ENCODE assay signal across 8 mouse cellular contexts in genomic region chr8:22411282-22411702, GRCm38 (mm10). TPM values are rescaled to one million over a fixed set of nuclear protein-coding genes. Genes with fewer than 3 reads are reported as not detected.
DNase-seq lines count a peak whose midpoint lies in the region; ATAC-seq and TF ChIP-seq lines count a peak whose summit lies in the region.

TSS of gene Mrps31 (plus strand) at chr8:22411361.

- no peak for TF ChIP-seq CTCF in liver, adult 2 months (IDR thresholded peaks at IDR 0.05; ENCODE audit: low read depth, low read length)

- no peak for TF ChIP-seq POLR2A in liver, adult 2 months (IDR thresholded peaks at IDR 0.05; ENCODE audit: extremely low read depth, insufficient read depth, low read length)
- peak; percentile 81 for TF ChIP-seq POLR2A in myocyte (IDR thresholded peaks at IDR 0.05; ENCODE audit: insufficient read length, low read depth)

- 0 out of 2 replicates have a peak, but pooled peaks cover 2% of the 10 kb centered on the region for H3K36me3 ChIP-seq in heart, embryonic 11.5 days (ENCODE audit: control insufficient read depth, insufficient read depth, low read length)
- H3K36me3 ChIP-seq in kidney, embryonic 16.5 days (ENCODE audit: insufficient read depth, low read length): peaks cover 9% of the 10 kb centered on the region; the same call in 1 of the 2 replicates
- peaks cover 4% of the 10 kb centered on the region; the same call in 1 of the 2 replicates for H3K36me3 ChIP-seq in liver, adult 2 months (ENCODE audit: control insufficient read depth, insufficient read depth, low read length)
- H3K36me3 ChIP-seq in myocyte (ENCODE audit: control insufficient read depth, insufficient read depth): peaks cover 5% of the 10 kb centered on the region
- no peaks in the 10 kb centered on the region; the same call in 1 of the 2 replicates for H3K36me3 ChIP-seq in splenic B cell, adult 2 months (ENCODE audit: control insufficient read depth, insufficient read depth, low read length, poor library complexity, severe bottlenecking)

- peak within 1 kb of the TSS; percentile 98 for H3K9ac ChIP-seq in heart, embryonic 11.5 days (ENCODE audit: low read depth, low read length)
- peak within 1 kb of the TSS; percentile 97 for H3K9ac ChIP-seq in kidney, embryonic 16.5 days (replicated peaks; ENCODE audit: low read length)
- peak within 1 kb of the TSS; percentile 92 for H3K9ac ChIP-seq in liver, adult 2 months (ENCODE audit: low read depth, low read length)

- H3K79me2 ChIP-seq in liver, adult 2 months (ENCODE audit: control insufficient read depth, insufficient read depth, low read length): peaks cover 6% of the 10 kb centered on the region; the same call in 1 of the 2 replicates
- peaks cover 26% of the 10 kb centered on the region for H3K79me2 ChIP-seq in myocyte (ENCODE audit: control insufficient read depth, insufficient read depth)

- ATAC-seq in erythroblast, adult 5-6 weeks (replicated peaks; ENCODE audit: low FRiP score, poor library complexity, severe bottlenecking): peak; percentile 90
- ATAC-seq in heart, embryonic 11.5 days (replicated peaks; ENCODE audit: insufficient number of reproducible peaks, low FRiP score, low TSS enrichment): peak; percentile 80
- peak; percentile 92; the same call in 1 of the 2 replicates for ATAC-seq in kidney, embryonic 16.5 days (ENCODE audit: low FRiP score, low TSS enrichment)

- H3K4me2 ChIP-seq in heart, embryonic 11.5 days: peak within 1 kb of the TSS; percentile 79
- H3K4me2 ChIP-seq in kidney, embryonic 16.5 days (replicated peaks; ENCODE audit: low read depth, low read length): peak within 1 kb of the TSS; percentile 92
- H3K4me2 ChIP-seq in myocyte (ENCODE audit: low read depth): peak within 1 kb of the TSS; percentile 77

- no peaks in the 10 kb centered on the region for H3K9me3 ChIP-seq in heart, embryonic 11.5 days (replicated peaks; ENCODE audit: control insufficient read depth, low read length)
- no peaks in the 10 kb centered on the region for H3K9me3 ChIP-seq in kidney, embryonic 16.5 days (ENCODE audit: low read length)

- DNase-seq in B cell, adult 2 months: peak; percentile 81 to 82
- peak; percentile 98 for DNase-seq in brain, adult 2 months (ENCODE audit: low read depth, low spot score)
- DNase-seq in liver, adult 2 months (ENCODE audit: extremely low read depth, low read depth, low spot score): peak; percentile 91
- DNase-seq in splenic B cell, adult 2 months (ENCODE audit: low read depth, low spot score): peak; percentile 86

- H3K4me3 ChIP-seq in heart, embryonic 11.5 days (ENCODE audit: low read depth, low read length): peak within 1 kb of the TSS; percentile 94
- peak within 1 kb of the TSS; percentile 97 for H3K4me3 ChIP-seq in kidney, embryonic 16.5 days (ENCODE audit: low read length)
- peak within 1 kb of the TSS; percentile 92 for H3K4me3 ChIP-seq in liver, adult 2 months (ENCODE audit: insufficient read depth, low read depth, low read length)
- peak within 1 kb of the TSS; percentile 53 for H3K4me3 ChIP-seq in myocyte

- H3K4me1 ChIP-seq in heart, embryonic 11.5 days (ENCODE audit: control insufficient read depth, insufficient read depth, low read length): peaks cover 4% of the 10 kb centered on the region; the same call in 1 of the 2 replicates
- H3K4me1 ChIP-seq in kidney, embryonic 16.5 days (ENCODE audit: insufficient read depth, low read length): peaks cover 11% of the 10 kb centered on the region
- H3K4me1 ChIP-seq in liver, adult 2 months (ENCODE audit: control insufficient read depth, insufficient read depth, low read length): peaks cover 5% of the 10 kb centered on the region; the same call in 1 of the 2 replicates

- H3ac ChIP-seq in myocyte (ENCODE audit: control insufficient read depth, insufficient read length): peak within 1 kb of the TSS; percentile 37

- WGBS in heart, embryonic 11.5 days (ENCODE audit: insufficient replicate concordance): under 1% methylated on average over 25 of the region's 25 CpGs
- WGBS in kidney, embryonic 16.5 days: 0% methylated on average over 25 of the region's 25 CpGs
- 0% methylated on average over 25 of the region's 25 CpGs for WGBS in liver, adult 2 months

- H3K27ac ChIP-seq in heart, embryonic 11.5 days (ENCODE audit: low read depth, low read length): peak within 1 kb of the TSS; percentile 81
- H3K27ac ChIP-seq in kidney, embryonic 16.5 days (ENCODE audit: low read length): peak within 1 kb of the TSS; percentile 86
- peak within 1 kb of the TSS; percentile 85 for H3K27ac ChIP-seq in liver, adult 2 months (replicated peaks; ENCODE audit: insufficient read depth, low read depth, low read length)

- no peaks in the 10 kb centered on the region for H3K27me3 ChIP-seq in heart, embryonic 11.5 days (ENCODE audit: control insufficient read depth, insufficient read depth, low read length)
- H3K27me3 ChIP-seq in kidney, embryonic 16.5 days (ENCODE audit: insufficient read depth, low read length): 0 out of 2 replicates have a peak, but pooled peaks cover 2% of the 10 kb centered on the region
- no peaks in the 10 kb centered on the region for H3K27me3 ChIP-seq in liver, adult 2 months (ENCODE audit: control insufficient read depth, insufficient read depth, low read length)
- no peaks in the 10 kb centered on the region for H3K27me3 ChIP-seq in myocyte (ENCODE audit: control insufficient read depth, insufficient read depth, insufficient read length)
- H3K27me3 ChIP-seq in splenic B cell, adult 2 months (ENCODE audit: control insufficient read depth, insufficient read depth, low read length, poor library complexity, severe bottlenecking): no peaks in the 10 kb centered on the region

TF ChIP-seq in myocyte, 11 proteins besides CTCF, POLR2A, EP300 and RAD21:
- TF ChIP-seq MYOD1 (IDR thresholded peaks at IDR 0.05; ENCODE audit: control insufficient read depth in 1 of 3, insufficient read length in 2 of 3, low read depth in 2 of 3) (peak in 2 of 3 experiments; percentile 26 to 39), USF1 (IDR thresholded peaks at IDR 0.05; ENCODE audit: low read depth) (peak; percentile 36), MAX (IDR thresholded peaks at IDR 0.05; ENCODE audit: low read depth) (peak; percentile 43), MYOG (IDR thresholded peaks at IDR 0.05; ENCODE audit: control insufficient read depth in 1 of 3, insufficient read depth in 1 of 3, insufficient read length in 2 of 3, low read depth in 2 of 3) (peak in 2 of 3 experiments; percentile 34 to 44), CEBPB (IDR thresholded peaks at IDR 0.05; ENCODE audit: insufficient read depth, poor library complexity, severe bottlenecking) (no peak), SRF (IDR thresholded peaks at IDR 0.05; ENCODE audit: control insufficient read depth, insufficient read length, low read depth) (peak; percentile 60), POLR2AphosphoS2 (IDR thresholded peaks at IDR 0.05; ENCODE audit: insufficient read length, low read depth) (peak; percentile 85), REST (IDR thresholded peaks at IDR 0.05; ENCODE audit: insufficient read depth, insufficient read length) (no peak), TCF3 (IDR thresholded peaks at IDR 0.05; ENCODE audit: insufficient read length, low read depth) (no peak)
TF ChIP-seq in myocyte: peak in this region for 6.

RNA-seq across cellular contexts. Expression of gene Mrps31, which starts in this region (rescaled TPM):
- 0.96 and 4.6 TPM in 2 replicates for total RNA-seq in erythroblast, adult 5-6 weeks (2015; ENCODE audit: low replicate concordance)
- total RNA-seq in erythroblast, adult 5-6 weeks (2017; ENCODE audit: low replicate concordance): 6.4 and 12.3 TPM in 2 replicates
- 46.9 and 47.4 TPM in 2 replicates for polyA plus RNA-seq in heart, embryonic 11.5 days (2014; fragmentation: Nextera tagmentation; extraction: Ambion mirVana)
- polyA plus RNA-seq in kidney, embryonic 16.5 days (2015; fragmentation: Nextera tagmentation; extraction: Ambion mirVana): 41.6 and 42.2 TPM in 2 replicates
- 34.9 and 35.7 TPM in 2 replicates for total RNA-seq in liver, adult 2 months (2014; rRNA removed)
- polyA plus RNA-seq in liver, adult 2 months (2012; rRNA removed): 9.4 and 9.5 TPM in 2 replicates
- 16.5 TPM for polyA plus RNA-seq in myocyte (2012; fragmentation: generic; extraction: Trizol)

Comparison
In these comparisons a context has a peak if more than half of its experiments do, and no peak if none do; other contexts are left out.
1. Peak in every context shown above with its lines: DNase-seq, ATAC-seq, H3K4me3 ChIP-seq and H3K27ac ChIP-seq.